ENCODE assay signal across 20 mouse cellular contexts in genomic region chr9:59116561-59116960, GRCm38 (mm10).
DNase-seq lines count a peak whose midpoint lies in the region; ATAC-seq and TF ChIP-seq lines count a peak whose summit lies in the region.
"Had no signal": no experiment of that assay in that cellular context is flagged by ENCODE, and none has a peak within 500 bp of the region (broad histone marks: within the 10 kb centered on the region; RNA-seq: fewer than 3 reads in every experiment).

No protein-coding gene starts in this region.

- peaks cover 5% of the 10 kb centered on the region; the same call in 1 of the 2 replicates for H3K4me1 ChIP-seq in embryonic facial prominence, embryonic 14.5 days (ENCODE audit: control insufficient read depth, insufficient read depth, low read length)
- peaks cover 15% of the 10 kb centered on the region; the same call in 1 of the 2 replicates for H3K4me1 ChIP-seq in embryonic facial prominence, embryonic 10.5 days
- H3K4me1 ChIP-seq in heart, embryonic 10.5 days = no peaks in the 10 kb centered on the region
- H3K4me1 ChIP-seq in lung, postnatal 0 days (ENCODE audit: insufficient read depth, low read depth, low read length) = no peaks in the 10 kb centered on the region
- H3K4me1 ChIP-seq in kidney, embryonic 16.5 days (ENCODE audit: insufficient read depth, low read length) = no peaks in the 10 kb centered on the region
- H3K4me1 ChIP-seq: limb, embryonic 13.5 days had no signal

- ATAC-seq in embryonic facial prominence, embryonic 14.5 days (ENCODE audit: low read depth) = no peak
- ATAC-seq in lung, postnatal 0 days = no peak
- no peak for ATAC-seq in kidney, embryonic 16.5 days (ENCODE audit: low FRiP score, low TSS enrichment)
- ATAC-seq: activated CD4-positive, CD25-positive, alpha-beta regulatory T cell, adult 4 months; forebrain, embryonic 15.5 days; hindbrain, postnatal 0 days had no signal

- no peak overlapping the region for H3K27ac ChIP-seq in embryonic facial prominence, embryonic 14.5 days (replicated peaks; ENCODE audit: low read depth, low read length)
- no peak overlapping the region for H3K27ac ChIP-seq in embryonic facial prominence, embryonic 10.5 days (replicated peaks)
- no peak overlapping the region for H3K27ac ChIP-seq in heart, embryonic 10.5 days
- no peak overlapping the region for H3K27ac ChIP-seq in lung, postnatal 0 days (ENCODE audit: low read length)
- no peak overlapping the region for H3K27ac ChIP-seq in kidney, embryonic 16.5 days (ENCODE audit: low read length)
- H3K27ac ChIP-seq: forebrain, embryonic 15.5 days; heart, embryonic 15.5 days; hindbrain, postnatal 0 days; limb, embryonic 13.5 days; lung, embryonic 15.5 days; midbrain, embryonic 12.5 days had no signal

- H3K27me3 ChIP-seq in embryonic facial prominence, embryonic 14.5 days (replicated peaks; ENCODE audit: control insufficient read depth, insufficient read depth, low read length) = no peaks in the 10 kb centered on the region
- H3K27me3 ChIP-seq in embryonic facial prominence, embryonic 10.5 days (replicated peaks; ENCODE audit: low read depth, poor library complexity, severe bottlenecking) = no peaks in the 10 kb centered on the region
- H3K27me3 ChIP-seq in heart, embryonic 10.5 days (ENCODE audit: insufficient read depth, poor library complexity, severe bottlenecking) = no peaks in the 10 kb centered on the region
- H3K27me3 ChIP-seq in lung, postnatal 0 days (replicated peaks; ENCODE audit: insufficient read depth, low read length) = no peaks in the 10 kb centered on the region
- no peaks in the 10 kb centered on the region for H3K27me3 ChIP-seq in kidney, embryonic 16.5 days (ENCODE audit: insufficient read depth, low read length)
- H3K27me3 ChIP-seq: CH12.LX; forebrain, embryonic 15.5 days; heart, embryonic 15.5 days; limb, embryonic 13.5 days; lung, embryonic 15.5 days had no signal

- H3K9me3 ChIP-seq in embryonic facial prominence, embryonic 14.5 days (ENCODE audit: control insufficient read depth, low read length) = no peaks in the 10 kb centered on the region
- H3K9me3 ChIP-seq in embryonic facial prominence, embryonic 10.5 days = no peaks in the 10 kb centered on the region
- H3K9me3 ChIP-seq in heart, embryonic 10.5 days = no peaks in the 10 kb centered on the region
- H3K9me3 ChIP-seq in lung, postnatal 0 days (ENCODE audit: low read length) = no peaks in the 10 kb centered on the region
- H3K9me3 ChIP-seq in kidney, embryonic 16.5 days (ENCODE audit: low read length) = no peaks in the 10 kb centered on the region
- H3K9me3 ChIP-seq: forebrain, embryonic 15.5 days; heart, embryonic 15.5 days; limb, embryonic 13.5 days; lung, embryonic 15.5 days; midbrain, embryonic 12.5 days had no signal

- no peak for TF ChIP-seq EP300 in lung, postnatal 0 days (IDR thresholded peaks at IDR 0.05)

- WGBS in embryonic facial prominence, embryonic 14.5 days = 42% methylated on average over 2 of the region's 2 CpGs
- 79% methylated on average over 2 of the region's 2 CpGs for WGBS in embryonic facial prominence, embryonic 10.5 days
- 56% methylated on average over 2 of the region's 2 CpGs for WGBS in heart, embryonic 10.5 days
- WGBS in lung, postnatal 0 days = 34% methylated on average over 2 of the region's 2 CpGs
- 54% methylated on average over 2 of the region's 2 CpGs for WGBS in kidney, embryonic 16.5 days

- no peak for TF ChIP-seq CTCF in lung, postnatal 0 days (IDR thresholded peaks at IDR 0.05)

- H3K36me3 ChIP-seq in embryonic facial prominence, embryonic 14.5 days (ENCODE audit: control insufficient read depth, insufficient read depth, low read length) = no peaks in the 10 kb centered on the region
- no peaks in the 10 kb centered on the region for H3K36me3 ChIP-seq in embryonic facial prominence, embryonic 10.5 days (replicated peaks)
- no peaks in the 10 kb centered on the region for H3K36me3 ChIP-seq in heart, embryonic 10.5 days
- H3K36me3 ChIP-seq in lung, postnatal 0 days (ENCODE audit: insufficient read depth, low read length) = no peaks in the 10 kb centered on the region
- H3K36me3 ChIP-seq in kidney, embryonic 16.5 days (ENCODE audit: insufficient read depth, low read length) = no peaks in the 10 kb centered on the region
- H3K36me3 ChIP-seq: forebrain, embryonic 15.5 days; heart, embryonic 15.5 days; limb, embryonic 13.5 days; lung, embryonic 15.5 days; midbrain, embryonic 12.5 days had no signal

- H3K4me2 ChIP-seq in embryonic facial prominence, embryonic 14.5 days (ENCODE audit: low read depth, low read length) = no peak overlapping the region
- H3K4me2 ChIP-seq in lung, postnatal 0 days (replicated peaks; ENCODE audit: low read depth, low read length) = no peak overlapping the region
- no peak overlapping the region for H3K4me2 ChIP-seq in kidney, embryonic 16.5 days (replicated peaks; ENCODE audit: low read depth, low read length)
- H3K4me2 ChIP-seq: forebrain, embryonic 15.5 days; heart, embryonic 15.5 days; limb, embryonic 13.5 days; lung, embryonic 15.5 days; midbrain, embryonic 12.5 days had no signal

- DNase-seq in embryonic facial prominence, embryonic 14.5 days (ENCODE audit: low spot score) = peak; percentile 42
- DNase-seq in embryonic facial prominence, embryonic 10.5 days (ENCODE audit: low spot score) = no peak
- peak; percentile 42 for DNase-seq in heart, adult 8-10 months (ENCODE audit: low spot score)
- DNase-seq in heart, embryonic 10.5 days (ENCODE audit: low spot score) = no peak
- DNase-seq in lung, postnatal 0 days (ENCODE audit: low spot score) = peak; percentile 45
- no peak for DNase-seq in lung, postnatal 25 days (ENCODE audit: low spot score)
- peak; percentile 19 for DNase-seq in lung, postnatal 14 days
- DNase-seq: cerebellum, adult 11-12 months; kidney, adult 9 months; layer of hippocampus, adult 9-11 months; thymus, postnatal 36 days had no signal

- no peak overlapping the region for H3K9ac ChIP-seq in embryonic facial prominence, embryonic 14.5 days (ENCODE audit: low read depth, low read length)
- no peak overlapping the region for H3K9ac ChIP-seq in lung, postnatal 0 days (replicated peaks; ENCODE audit: low read depth)
- no peak overlapping the region for H3K9ac ChIP-seq in kidney, embryonic 16.5 days (replicated peaks; ENCODE audit: low read length)
- H3K9ac ChIP-seq: forebrain, embryonic 15.5 days; heart, embryonic 15.5 days; limb, embryonic 13.5 days; lung, embryonic 15.5 days; midbrain, embryonic 12.5 days had no signal

- no peak overlapping the region for H3K4me3 ChIP-seq in embryonic facial prominence, embryonic 14.5 days (ENCODE audit: low read depth, low read length)
- H3K4me3 ChIP-seq in embryonic facial prominence, embryonic 10.5 days = no peak overlapping the region
- no peak overlapping the region for H3K4me3 ChIP-seq in heart, embryonic 10.5 days
- no peak overlapping the region for H3K4me3 ChIP-seq in lung, postnatal 0 days (ENCODE audit: low read depth, low read length)
- H3K4me3 ChIP-seq in kidney, embryonic 16.5 days (ENCODE audit: low read length) = no peak overlapping the region
- H3K4me3 ChIP-seq: forebrain, embryonic 15.5 days; heart, embryonic 15.5 days; limb, embryonic 13.5 days; lung, embryonic 15.5 days; midbrain, embryonic 12.5 days had no signal

Comparison
In these comparisons a context has a peak if more than half of its experiments do, and no peak if none do; other contexts are left out.
1. DNase-seq: peak in embryonic facial prominence, embryonic 14.5 days (single experiment), heart, adult 8-10 months (single experiment), lung, postnatal 0 days (single experiment) and lung, postnatal 14 days (single experiment); none in embryonic facial prominence, embryonic 10.5 days (single experiment), heart, embryonic 10.5 days (single experiment) and lung, postnatal 25 days (single experiment).